Mouse (Mus musculus) megakaryocyte, embryonic 14.5 days (primary cell): ENCODE results near the gene Snx29. TPM values are rescaled to one million over a fixed set of nuclear protein-coding genes. Genes with fewer than 3 reads are reported as not detected.

Experiments
- H3K27me3 ChIP-seq: replicated peaks from 2 replicates; pipeline ENCODE3; 2012; ENCODE audit warnings: inconsistent platforms
- H3K36me3 ChIP-seq: replicated peaks from 2 replicates; pipeline ENCODE3; 2012; ENCODE audit warnings: low read length, inconsistent platforms, mixed read lengths
- H3K4me1 ChIP-seq: 2 replicates; pipeline ENCODE4 v1.6.1; 2012; ENCODE audit warnings: inconsistent platforms
- H3K4me3 ChIP-seq: replicated peaks from 2 replicates; pipeline ENCODE3; 2012; ENCODE audit warnings: moderate library complexity, mild to moderate bottlenecking, inconsistent platforms
- H3K9me3 ChIP-seq: 2 replicates; pipeline ENCODE4 v1.6.1; 2012; ENCODE audit warnings: inconsistent platforms
- FLI1 ChIP-seq: IDR thresholded peaks from 2 replicates; pipeline ENCODE4 v1.6.1; 2012; ENCODE audit warnings: low read length, inconsistent platforms, mixed read lengths
- GATA1 ChIP-seq: IDR thresholded peaks from 3 replicates; pipeline ENCODE4 v1.6.1; 2012; ENCODE audit warnings: mixed read lengths, low read length, inconsistent platforms, borderline replicate concordance
- polyA plus RNA-seq: library from polyadenylated mRNA; stranded (reverse); fragments of >175 nt; gene quantifications from 2 replicates; pipeline ENCODE4 v1.2.3, GENCODE M21; 2012; ENCODE audit warnings: low replicate concordance; ENCODE audit not compliant: insufficient read depth

The Snx29 gene
- polyA plus RNA-seq, 1 experiment, result 3.9 TPM

- Histone ChIP-seq H3K4me3 (no peak overlapping the region), H3K36me3 (no peaks in the 10 kb centered on the region), H3K9me3 (no peaks in the 10 kb centered on the region), H3K27me3 (no peaks in the 10 kb centered on the region), H3K4me1 (peaks cover 7% of the 10 kb centered on the region)
- TF ChIP-seq FLI1 (no peak), GATA1 (no peak)
Observed at GRCm38 (mm10) chr16:11305531-11305930, 17.2 kb upstream of the Snx29 start.

- Histone ChIP-seq H3K4me1 (peaks cover 36% of the 10 kb centered on the region), H3K9me3 (no peaks in the 10 kb centered on the region), H3K27me3 (peaks cover 2% of the 10 kb centered on the region), H3K36me3 (no peaks in the 10 kb centered on the region), H3K4me3 (no peak within 1 kb of the TSS)
- TF ChIP-seq GATA1 (no peak), FLI1 (no peak)
Observed at GRCm38 (mm10) chr16:11313512-11313911, 9.2 kb upstream of the Snx29 start, which contains the start of gene Tnfrsf17. Tnfrsf17 (plus strand) TSS chr16:11313812.

GRCm38 (mm10) chr16:11315786-11316320, 6.9 kb upstream of the Snx29 start:
- H3K4me1 ChIP-seq, result peaks cover 31% of the 10 kb centered on the region
- TF ChIP-seq FLI1 (no peak), GATA1 (no peak)

GRCm38 (mm10) chr16:11316748-11317147, 6.0 kb upstream of the Snx29 start:
- Histone ChIP-seq H3K4me3 (no peak overlapping the region), H3K9me3 (no peaks in the 10 kb centered on the region), H3K27me3 (peaks cover 2% of the 10 kb centered on the region), H3K4me1 (peaks cover 31% of the 10 kb centered on the region), H3K36me3 (no peaks in the 10 kb centered on the region)
- no peak for TF ChIP-seq FLI1
- no peak for TF ChIP-seq GATA1

More at GRCm38 (mm10) chr16:11315786-11316320, 6.9 kb upstream of the Snx29 start:
- Histone ChIP-seq H3K4me3 (no peak overlapping the region), H3K36me3 (no peaks in the 10 kb centered on the region), H3K27me3 (peaks cover 2% of the 10 kb centered on the region), H3K9me3 (no peaks in the 10 kb centered on the region)

- H3K4me1 ChIP-seq, result peaks cover 37% of the 10 kb centered on the region
- H3K4me3 ChIP-seq, result peak overlapping the region; percentile 78
- H3K9me3 ChIP-seq, result no peaks in the 10 kb centered on the region
- no peak for TF ChIP-seq GATA1
- no peak for TF ChIP-seq FLI1
- peaks cover 2% of the 10 kb centered on the region for H3K27me3 ChIP-seq
- no peaks in the 10 kb centered on the region for H3K36me3 ChIP-seq
Observed at GRCm38 (mm10) chr16:11317324-11317723, 5.4 kb upstream of the Snx29 start.

- no peaks in the 10 kb centered on the region for H3K27me3 ChIP-seq
- H3K4me1 ChIP-seq, result peaks cover 40% of the 10 kb centered on the region
- TF ChIP-seq FLI1, result no peak
- no peak for TF ChIP-seq GATA1
- H3K36me3 ChIP-seq, result peaks cover 13% of the 10 kb centered on the region
- H3K4me3 ChIP-seq, result peak overlapping the region; percentile 92
- no peaks in the 10 kb centered on the region for H3K9me3 ChIP-seq
Observed at GRCm38 (mm10) chr16:11323324-11324051, 780 bp downstream of the Snx29 start.

- peaks cover 56% of the 10 kb centered on the region for H3K4me1 ChIP-seq
- TF ChIP-seq GATA1 (no peak), FLI1 (no peak)
- peaks cover 7% of the 10 kb centered on the region for H3K9me3 ChIP-seq
- H3K27me3 ChIP-seq, result no peaks in the 10 kb centered on the region
- no peak overlapping the region for H3K4me3 ChIP-seq
- peaks cover 19% of the 10 kb centered on the region for H3K36me3 ChIP-seq
Observed at GRCm38 (mm10) chr16:11330081-11330800, 7.5 kb downstream of the Snx29 start.

GRCm38 (mm10) chr16:11331030-11331429, 8.3 kb downstream of the Snx29 start:
- no peak for TF ChIP-seq GATA1
- TF ChIP-seq FLI1, result no peak
- no peak overlapping the region for H3K4me3 ChIP-seq
- H3K9me3 ChIP-seq, result peaks cover 7% of the 10 kb centered on the region
- no peaks in the 10 kb centered on the region for H3K27me3 ChIP-seq
- peaks cover 14% of the 10 kb centered on the region for H3K36me3 ChIP-seq
- H3K4me1 ChIP-seq, result peaks cover 52% of the 10 kb centered on the region

- no peak for TF ChIP-seq FLI1
- TF ChIP-seq GATA1, result no peak
- H3K36me3 ChIP-seq, result peaks cover 27% of the 10 kb centered on the region
- peaks cover 61% of the 10 kb centered on the region for H3K4me1 ChIP-seq
- no peaks in the 10 kb centered on the region for H3K27me3 ChIP-seq
- peak overlapping the region; percentile 77 for H3K4me3 ChIP-seq
- H3K9me3 ChIP-seq, result no peaks in the 10 kb centered on the region
Observed at GRCm38 (mm10) chr16:11343292-11343815, 20.6 kb downstream of the Snx29 start.

- Histone ChIP-seq H3K4me3 (no peak overlapping the region), H3K36me3 (peaks cover 67% of the 10 kb centered on the region), H3K4me1 (peaks cover 16% of the 10 kb centered on the region), H3K9me3 (peaks cover 5% of the 10 kb centered on the region; the same call in 1 of the 2 replicates), H3K27me3 (no peaks in the 10 kb centered on the region)
- TF ChIP-seq FLI1, result no peak
- no peak for TF ChIP-seq GATA1
Observed at GRCm38 (mm10) chr16:11351903-11352302, 29.2 kb downstream of the Snx29 start.
